Mouse (Mus musculus) embryonic facial prominence, embryonic 15.5 days (tissue): ENCODE data around the gene Tlr8. TPM values are rescaled to one million over a fixed set of nuclear protein-coding genes. Genes with fewer than 3 reads are reported as not detected.

Experiments
- ATAC-seq: fragments of 200-750 bp; cut with Nextera tagmentation; 2 replicates; pipeline ENCODE4 v1.8.0; 2017; ENCODE audit warnings: low read depth, moderate TSS enrichment; ENCODE audit not compliant: insufficient number of reproducible peaks, low FRiP score, low TSS enrichment
- H3K27ac ChIP-seq: fragments of 300-500 bp; sonication (generic); replicated peaks from 2 replicates; pipeline ENCODE4 v1.5.1; 2015; ENCODE audit warnings: mild to moderate bottlenecking, inconsistent platforms
- H3K27me3 ChIP-seq: fragments of 300-500 bp; sonication (generic); 2 replicates; pipeline ENCODE4 v1.6.1; 2015; ENCODE audit warnings: inconsistent platforms
- H3K36me3 ChIP-seq: fragments of 300-500 bp; sonication (generic); 2 replicates; pipeline ENCODE4 v1.6.1; 2015; ENCODE audit warnings: mild to moderate bottlenecking, inconsistent platforms
- H3K4me1 ChIP-seq: fragments of 300-500 bp; sonication (generic); 2 replicates; pipeline ENCODE4 v1.6.1; 2015; ENCODE audit warnings: inconsistent platforms
- H3K4me2 ChIP-seq: fragments of 300-500 bp; sonication (generic); replicated peaks from 2 replicates; pipeline ENCODE4 v1.6.1; 2015; ENCODE audit warnings: mild to moderate bottlenecking, inconsistent platforms
- H3K4me3 ChIP-seq: fragments of 300-500 bp; sonication (generic); replicated peaks from 2 replicates; pipeline ENCODE4 v1.5.1; 2015; ENCODE audit warnings: mild to moderate bottlenecking, inconsistent platforms
- H3K9ac ChIP-seq: fragments of 300-500 bp; sonication (generic); 2 replicates; pipeline ENCODE4 v1.6.1; 2015; ENCODE audit warnings: inconsistent platforms
- H3K9me3 ChIP-seq: fragments of 300-500 bp; sonication (generic); replicated peaks from 2 replicates; pipeline ENCODE4 v1.6.1; 2016; ENCODE audit warnings: inconsistent platforms
- WGBS: fragments of 180-500 bp; shearing (Covaris S2); methylation state at CpG from one replicate; pipeline ENCODE4 v1.1.7; 2015; 5-methylcytosine and 5-hydroxymethylcytosine counted together
- polyA plus RNA-seq: library from polyadenylated mRNA; unstranded; fragments of >200 nt; fragmentation: Nextera tagmentation; extraction: Ambion mirVana; gene quantifications from 2 replicates; pipeline ENCODE4 v1.2.1, GENCODE M21; 2015

Gene Tlr8
- polyA plus RNA-seq, 1 experiment from 2014 or later: 0.44 TPM

GRCm38 (mm10) chrX:167227138-167227537, 37.0 kb downstream of the Tlr8 start:
- no peaks in the 10 kb centered on the region for H3K9me3 ChIP-seq
- no peaks in the 10 kb centered on the region for H3K36me3 ChIP-seq
- no peak overlapping the region for H3K9ac ChIP-seq
- H3K4me3 ChIP-seq: no peak overlapping the region
- H3K27me3 ChIP-seq: no peaks in the 10 kb centered on the region
- no peak overlapping the region for H3K27ac ChIP-seq
- no peaks in the 10 kb centered on the region for H3K4me1 ChIP-seq
- WGBS: 76% methylated on average over 7 of the region's 7 CpGs
- no peak overlapping the region for H3K4me2 ChIP-seq
- no peak for ATAC-seq

DNA sequence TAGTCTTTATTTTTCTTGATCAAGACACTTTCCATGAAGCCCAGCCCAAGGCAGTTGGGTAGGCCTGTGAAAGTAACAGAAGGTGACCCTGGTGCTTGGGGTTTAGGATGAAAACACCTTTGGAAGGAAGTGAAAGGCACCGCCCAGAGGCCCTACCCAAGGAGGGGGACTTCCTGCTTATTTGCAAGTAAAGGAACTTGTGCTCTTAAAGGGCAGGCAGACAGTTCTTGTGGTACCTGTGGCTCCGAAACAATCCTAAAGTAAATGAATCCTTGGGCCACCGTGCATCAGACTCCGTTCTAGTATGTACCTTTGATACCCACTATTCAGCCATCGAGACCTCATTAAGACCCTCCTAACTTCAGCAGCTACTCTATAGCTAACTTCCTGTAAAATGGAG, 37.6 kb downstream of the Tlr8 start:
- Histone ChIP-seq H3K9ac (no peak overlapping the region), H3K27ac (no peak overlapping the region), H3K9me3 (no peaks in the 10 kb centered on the region), H3K36me3 (no peaks in the 10 kb centered on the region), H3K27me3 (no peaks in the 10 kb centered on the region), H3K4me1 (no peaks in the 10 kb centered on the region), H3K4me3 (no peak overlapping the region), H3K4me2 (no peak overlapping the region)
- 90% methylated on average over 5 of the region's 5 CpGs for WGBS
- ATAC-seq: no peak

GRCm38 (mm10) chrX:167212707-167213106, 51.4 kb downstream of the Tlr8 start:
- H3K4me3 ChIP-seq: no peak overlapping the region
- no peaks in the 10 kb centered on the region for H3K36me3 ChIP-seq
- no peaks in the 10 kb centered on the region for H3K4me1 ChIP-seq
- peaks cover 17% of the 10 kb centered on the region for H3K27me3 ChIP-seq
- peak; percentile 29; the same call in 1 of the 2 replicates for ATAC-seq
- WGBS: 21% methylated on average over 8 of the region's 8 CpGs
- no peak overlapping the region for H3K9ac ChIP-seq
- H3K4me2 ChIP-seq: peak overlapping the region; percentile 15; the same call in 1 of the 2 replicates
- no peaks in the 10 kb centered on the region for H3K9me3 ChIP-seq
- 0 out of 2 replicates have a peak overlapping the region, but pooled peaks have one; percentile 22 for H3K27ac ChIP-seq

DNA sequence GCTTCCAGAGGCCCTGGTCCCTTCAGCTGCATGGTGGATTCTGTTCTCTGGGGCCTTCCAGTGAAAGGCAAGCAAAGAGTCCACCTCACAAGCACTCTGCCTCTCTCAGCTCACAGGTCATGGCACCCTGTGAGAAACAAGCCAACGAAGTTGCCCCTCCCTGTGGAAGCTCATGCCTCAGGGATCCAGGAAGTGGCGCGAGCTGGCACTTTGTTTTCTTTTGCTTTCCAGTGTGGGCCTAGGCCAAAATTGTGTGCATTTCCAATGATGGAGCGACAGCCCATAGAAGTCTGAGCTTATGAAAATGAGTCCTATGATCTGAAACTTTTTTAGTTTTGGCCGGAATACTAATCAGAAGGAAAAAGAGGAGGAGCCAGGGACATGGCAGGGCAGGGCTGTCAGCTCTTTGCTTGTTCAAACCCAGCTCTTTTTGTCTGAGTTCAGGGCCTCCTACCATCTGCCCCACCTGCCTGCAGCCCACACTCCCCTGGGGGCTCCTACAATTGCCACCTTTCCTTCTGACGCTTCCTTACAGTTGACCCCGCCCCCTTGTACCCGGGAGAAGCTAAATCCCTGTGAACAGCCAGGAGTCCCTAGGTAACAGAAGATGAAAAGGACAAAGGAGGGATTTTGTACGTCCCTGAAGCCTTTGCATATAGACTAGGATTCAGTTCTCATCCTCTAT, 52.1 kb downstream of the Tlr8 start:
- H3K9ac ChIP-seq: no peak overlapping the region
- peak; percentile 60; the same call in 1 of the 2 replicates for ATAC-seq

GRCm38 (mm10) chrX:167210319-167210728, 53.8 kb downstream of the Tlr8 start:
- Histone ChIP-seq H3K9ac (no peak overlapping the region), H3K27ac (no peak overlapping the region), H3K4me3 (no peak overlapping the region), H3K4me2 (0 out of 2 replicates have a peak overlapping the region, but pooled peaks have one; percentile 46), H3K4me1 (no peaks in the 10 kb centered on the region), H3K9me3 (no peaks in the 10 kb centered on the region), H3K27me3 (peaks cover 17% of the 10 kb centered on the region), H3K36me3 (no peaks in the 10 kb centered on the region)
- ATAC-seq: no peak
- 49% methylated on average over 6 of the region's 6 CpGs for WGBS

More for the DNA sequence above, 52.1 kb downstream of the Tlr8 start:
- Histone ChIP-seq H3K27me3 (peaks cover 17% of the 10 kb centered on the region), H3K36me3 (no peaks in the 10 kb centered on the region), H3K4me1 (no peaks in the 10 kb centered on the region), H3K9me3 (no peaks in the 10 kb centered on the region), H3K4me2 (no peak overlapping the region; the same call in 1 of the 2 replicates), H3K4me3 (no peak overlapping the region), H3K27ac (no peak overlapping the region)
- 44% methylated on average over 9 of the region's 9 CpGs for WGBS

- H3K4me1 ChIP-seq: no peaks in the 10 kb centered on the region
- H3K4me3 ChIP-seq: peak overlapping the region; percentile 56
- no peak for ATAC-seq
- peak overlapping the region; percentile 46; the same call in 1 of the 2 replicates for H3K4me2 ChIP-seq
- no peak overlapping the region; the same call in 1 of the 2 replicates for H3K27ac ChIP-seq
- no peak overlapping the region for H3K9ac ChIP-seq
- 58% methylated on average over 8 of the region's 8 CpGs for WGBS
- no peaks in the 10 kb centered on the region for H3K9me3 ChIP-seq
- H3K36me3 ChIP-seq: no peaks in the 10 kb centered on the region
- H3K27me3 ChIP-seq: peaks cover 17% of the 10 kb centered on the region
Measured at GRCm38 (mm10) chrX:167209828-167210227, 54.3 kb downstream of the Tlr8 start.

DNA sequence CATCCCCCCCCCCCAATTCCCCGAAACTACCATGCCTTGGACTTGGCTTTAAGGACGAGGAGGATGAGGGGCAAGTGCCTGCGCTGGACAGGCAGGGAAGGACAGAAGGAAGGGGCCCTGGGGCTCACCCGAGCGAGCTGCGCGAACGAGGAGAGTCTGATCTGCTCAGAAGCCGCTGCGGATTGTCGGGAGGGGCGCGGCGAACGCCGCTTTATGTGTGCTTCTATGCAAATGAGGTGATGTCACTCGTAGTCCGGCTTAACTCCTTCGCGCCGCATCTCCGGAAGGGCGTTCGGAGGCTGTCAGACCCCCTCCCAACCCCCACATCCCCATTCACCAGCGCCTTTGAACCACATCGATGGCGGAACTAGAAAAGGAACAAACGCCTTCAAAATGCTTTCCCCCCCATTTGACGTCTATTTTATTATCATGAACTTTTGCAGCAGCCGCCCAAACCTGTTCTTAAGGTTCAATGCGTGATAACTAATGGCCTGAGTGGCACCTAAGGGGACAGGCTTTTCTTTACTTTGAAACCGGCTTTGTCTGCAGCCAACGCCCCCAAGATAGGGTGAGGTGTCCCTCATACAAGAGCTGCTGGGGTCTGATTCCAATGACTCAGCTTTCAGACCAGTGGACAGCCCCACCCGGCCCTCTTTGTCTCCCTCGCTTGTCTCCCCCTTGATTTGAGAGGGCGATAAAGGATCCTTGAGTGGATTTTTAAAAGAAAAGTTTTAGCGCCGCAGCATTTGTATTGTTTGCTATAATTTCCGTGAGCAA, 55.0 kb downstream of the Tlr8 start, which contains the start of gene Tmsb4x:
TSS of gene Tmsb4x (minus strand) at position 338 of the 777 bp plus-strand sequence.
- Histone ChIP-seq H3K9ac (peak within 1 kb of the TSS; percentile 57), H3K4me3 (peak within 1 kb of the TSS; percentile 56), H3K27me3 (peaks cover 17% of the 10 kb centered on the region), H3K9me3 (no peaks in the 10 kb centered on the region), H3K4me2 (peak within 1 kb of the TSS; percentile 46), H3K4me1 (no peaks in the 10 kb centered on the region), H3K27ac (peak within 1 kb of the TSS; percentile 87), H3K36me3 (no peaks in the 10 kb centered on the region)
- WGBS: 12% methylated on average over 38 of the region's 39 CpGs
- peak; percentile 86 for ATAC-seq

- no peak for ATAC-seq
- Histone ChIP-seq H3K4me3 (peak overlapping the region; percentile 56), H3K4me1 (no peaks in the 10 kb centered on the region), H3K27me3 (peaks cover 17% of the 10 kb centered on the region), H3K36me3 (no peaks in the 10 kb centered on the region), H3K27ac (peak overlapping the region; percentile 87), H3K9ac (peak overlapping the region; percentile 57), H3K4me2 (peak overlapping the region; percentile 46), H3K9me3 (no peaks in the 10 kb centered on the region)
- 20% methylated on average over 16 of the region's 16 CpGs for WGBS
Measured at GRCm38 (mm10) chrX:167208506-167208820, 55.7 kb downstream of the Tlr8 start.

- Histone ChIP-seq H3K4me3 (peak overlapping the region; percentile 56), H3K27ac (peak overlapping the region; percentile 87), H3K9ac (peak overlapping the region; percentile 57), H3K36me3 (no peaks in the 10 kb centered on the region), H3K27me3 (peaks cover 17% of the 10 kb centered on the region), H3K9me3 (no peaks in the 10 kb centered on the region), H3K4me2 (peak overlapping the region; percentile 46), H3K4me1 (no peaks in the 10 kb centered on the region)
- 19% methylated on average over 24 of the region's 25 CpGs for WGBS
- ATAC-seq: no peak
Measured at GRCm38 (mm10) chrX:167207741-167208505, 56.2 kb downstream of the Tlr8 start.

GRCm38 (mm10) chrX:167205813-167206520, 58.2 kb downstream of the Tlr8 start:
- no peak overlapping the region for H3K4me3 ChIP-seq
- H3K4me1 ChIP-seq: no peaks in the 10 kb centered on the region
- ATAC-seq: no peak
- 55% methylated on average over 8 of the region's 8 CpGs for WGBS
- no peaks in the 10 kb centered on the region for H3K36me3 ChIP-seq
- no peak overlapping the region for H3K4me2 ChIP-seq
- no peak overlapping the region for H3K9ac ChIP-seq
- no peak overlapping the region for H3K27ac ChIP-seq
- peaks cover 20% of the 10 kb centered on the region for H3K27me3 ChIP-seq
- H3K9me3 ChIP-seq: no peaks in the 10 kb centered on the region
